Mouse (Mus musculus) right cerebral cortex, adult 2 months (tissue): ENCODE measurements around the gene Cyp4a32.
"Not testable (repeated sequence)": the region's sequence is repeated elsewhere in the genome, so short reads cannot be mapped to it uniquely, and the experiment has no call there.

ENCODE experiments used
- DNase-seq, 2 experiments: peaks; one replicate each; pipeline ENCODE4 v3.0.0; 2021 to 2022; ENCODE audit warnings: low spot score in 2 of 2

The Cyp4a32 gene

GRCm38 (mm10) chr4:115600611-115601010 is at the start of gene Cyp4a32:
TSS of gene Cyp4a32 (plus strand) at chr4:115600969.
- DNase-seq: not testable (repeated sequence)

GRCm38 (mm10) chr4:115552726-115553125 is 48.0 kb upstream of the Cyp4a32 start:
- no peak for DNase-seq

- DNase-seq: no peak
These were observed 45.3 kb upstream of the Cyp4a32 start for GRCm38 (mm10) chr4:115555513-115555912.

- no peak for DNase-seq
These were observed 42.8 kb upstream of the Cyp4a32 start for GRCm38 (mm10) chr4:115557861-115558561.

- not testable (repeated sequence) for DNase-seq
These were observed 39.5 kb upstream of the Cyp4a32 start for GRCm38 (mm10) chr4:115561236-115561635.

- no peak for DNase-seq
These were observed 37.4 kb upstream of the Cyp4a32 start, which contains the start of gene Cyp4a31 for GRCm38 (mm10) chr4:115563401-115563800. TSS of gene Cyp4a31 (plus strand) at chr4:115563649.

GRCm38 (mm10) chr4:115564469-115565225 is 36.1 kb upstream of the Cyp4a32 start:
- not testable (repeated sequence) for DNase-seq

- no peak for DNase-seq
These were observed 25.5 kb upstream of the Cyp4a32 start for GRCm38 (mm10) chr4:115575255-115575654.

- no peak for DNase-seq
These were observed 25.0 kb upstream of the Cyp4a32 start for GRCm38 (mm10) chr4:115575776-115576175.

GRCm38 (mm10) chr4:115583036-115583435 is 17.7 kb upstream of the Cyp4a32 start:
- DNase-seq: no peak

GRCm38 (mm10) chr4:115596357-115596756 is 4.4 kb upstream of the Cyp4a32 start:
- DNase-seq: no peak

- DNase-seq: no peak
These were observed 3.9 kb upstream of the Cyp4a32 start for GRCm38 (mm10) chr4:115596824-115597336.

GRCm38 (mm10) chr4:115614005-115614404 is 13.2 kb downstream of the Cyp4a32 start:
- no peak for DNase-seq

- DNase-seq: not testable (repeated sequence)
These were observed 24.8 kb downstream of the Cyp4a32 start for GRCm38 (mm10) chr4:115625560-115625959.

GRCm38 (mm10) chr4:115642967-115643754 is 42.4 kb downstream of the Cyp4a32 start:
- DNase-seq: no peak

GRCm38 (mm10) chr4:115645371-115645770 is 44.6 kb downstream of the Cyp4a32 start:
- no peak for DNase-seq

GRCm38 (mm10) chr4:115647580-115647979 is 46.8 kb downstream of the Cyp4a32 start, which contains the start of gene Cyp4b1:
TSS of gene Cyp4b1 (minus strand) at chr4:115647723.
- no peak for DNase-seq

- no peak for DNase-seq
These were observed 48.0 kb downstream of the Cyp4a32 start for GRCm38 (mm10) chr4:115648752-115649151.

- no peak for DNase-seq
These were observed 48.6 kb downstream of the Cyp4a32 start for GRCm38 (mm10) chr4:115649344-115649743.

GRCm38 (mm10) chr4:115650866-115651265 is 50.1 kb downstream of the Cyp4a32 start:
- DNase-seq: peak; percentile 45 to 64

- not testable (repeated sequence) for DNase-seq
These were observed 55.2 kb downstream of the Cyp4a32 start for GRCm38 (mm10) chr4:115655841-115656534.
